Mouse (Mus musculus) cerebellum, adult 9-11 months (tissue): ENCODE results near the gene Prf1.
A peak's percentile ranks its signal among the peaks of the same experiment; 100 is the strongest.

ENCODE experiments used
- DNase-seq: peaks from one replicate; pipeline ENCODE4 v3.0.0; 2022

Prf1 gene

GRCm38 (mm10) chr10:61290479-61290878 is 7.2 kb upstream of the Prf1 start:
- no peak for DNase-seq

GRCm38 (mm10) chr10:61294242-61294641 is 3.4 kb upstream of the Prf1 start:
- no peak for DNase-seq

- no peak for DNase-seq
Observed at GRCm38 (mm10) chr10:61296713-61297445, 754 bp upstream of the Prf1 start.

GRCm38 (mm10) chr10:61300996-61301395 is 3.4 kb downstream of the Prf1 start:
- no peak for DNase-seq

GRCm38 (mm10) chr10:61304046-61304445 is 6.4 kb downstream of the Prf1 start:
- no peak for DNase-seq

GRCm38 (mm10) chr10:61305928-61306590 is 8.4 kb downstream of the Prf1 start:
- DNase-seq: no peak

- no peak for DNase-seq
Observed at GRCm38 (mm10) chr10:61308706-61309320, 11.2 kb downstream of the Prf1 start.

- DNase-seq: no peak
Observed at GRCm38 (mm10) chr10:61312159-61312558, 14.5 kb downstream of the Prf1 start.

GRCm38 (mm10) chr10:61312754-61313153 is 15.1 kb downstream of the Prf1 start:
- DNase-seq: no peak

- no peak for DNase-seq
Observed at GRCm38 (mm10) chr10:61313750-61314149, 16.1 kb downstream of the Prf1 start.

GRCm38 (mm10) chr10:61315324-61315880 is 17.8 kb downstream of the Prf1 start:
- DNase-seq: no peak

- no peak for DNase-seq
Observed at GRCm38 (mm10) chr10:61318527-61318926, 20.9 kb downstream of the Prf1 start.

- DNase-seq: no peak
Observed at GRCm38 (mm10) chr10:61324717-61325116, 27.1 kb downstream of the Prf1 start.

GRCm38 (mm10) chr10:61325782-61326328 is 28.2 kb downstream of the Prf1 start:
- DNase-seq: no peak

GRCm38 (mm10) chr10:61327545-61327944 is 29.9 kb downstream of the Prf1 start:
- DNase-seq: no peak

- no peak for DNase-seq
Observed at GRCm38 (mm10) chr10:61328927-61329326, 31.3 kb downstream of the Prf1 start.

GRCm38 (mm10) chr10:61331046-61331445 is 33.4 kb downstream of the Prf1 start:
- DNase-seq: peak; percentile 87

GRCm38 (mm10) chr10:61334545-61334944 is 36.9 kb downstream of the Prf1 start:
- DNase-seq: no peak

- DNase-seq: peak; percentile 58
Observed at GRCm38 (mm10) chr10:61336137-61336536, 38.5 kb downstream of the Prf1 start.

GRCm38 (mm10) chr10:61336592-61336991 is 39.0 kb downstream of the Prf1 start:
- DNase-seq: no peak

GRCm38 (mm10) chr10:61337665-61338064 is 40.0 kb downstream of the Prf1 start:
- no peak for DNase-seq

GRCm38 (mm10) chr10:61339216-61339615 is 41.6 kb downstream of the Prf1 start:
- DNase-seq: no peak

GRCm38 (mm10) chr10:61340247-61340646 is 42.6 kb downstream of the Prf1 start:
- DNase-seq: no peak
